Mouse (Mus musculus) midbrain, embryonic 16.5 days (tissue): ENCODE measurements around the gene Cyp2c55. TPM values are rescaled to one million over a fixed set of nuclear protein-coding genes. Genes with fewer than 3 reads are reported as not detected.

Source experiments
- ATAC-seq: fragments of 200-750 bp; cut with Nextera tagmentation; 2 replicates; pipeline ENCODE4 v1.8.0; 2017; ENCODE audit warnings: moderate TSS enrichment
- H3K27ac ChIP-seq: fragments of 300-500 bp; sonication (generic); 2 replicates; pipeline ENCODE4 v1.5.1; 2014; ENCODE audit warnings: mild to moderate bottlenecking, low read length, mixed read lengths
- H3K27me3 ChIP-seq: fragments of 300-500 bp; sonication (generic); 2 replicates; pipeline ENCODE4 v1.6.1; 2014; ENCODE audit warnings: low read depth, low read length, mixed read lengths; ENCODE audit not compliant: control insufficient read depth, insufficient read depth
- H3K36me3 ChIP-seq: fragments of 300-500 bp; sonication (generic); 2 replicates; pipeline ENCODE4 v1.6.1; 2014; ENCODE audit warnings: mild to moderate bottlenecking, low read length, moderate library complexity, mixed read lengths; ENCODE audit not compliant: control insufficient read depth, insufficient read depth
- H3K4me1 ChIP-seq: fragments of 300-500 bp; sonication (generic); 2 replicates; pipeline ENCODE4 v1.6.1; 2014; ENCODE audit warnings: mild to moderate bottlenecking, low read length, mixed read lengths; ENCODE audit not compliant: control insufficient read depth, insufficient read depth
- H3K4me2 ChIP-seq: fragments of 300-500 bp; sonication (generic); 2 replicates; pipeline ENCODE4 v1.6.1; 2014; ENCODE audit warnings: mild to moderate bottlenecking, low read length, mixed read lengths
- H3K4me3 ChIP-seq: fragments of 300-500 bp; sonication (generic); 2 replicates; pipeline ENCODE4 v1.5.1; 2014; ENCODE audit warnings: low read depth, mild to moderate bottlenecking, low read length, moderate library complexity, mixed read lengths
- H3K9ac ChIP-seq: fragments of 300-500 bp; sonication (generic); 2 replicates; pipeline ENCODE4 v1.6.1; 2014; ENCODE audit warnings: low read depth, low read length, mixed read lengths
- H3K9me3 ChIP-seq: fragments of 300-500 bp; sonication (generic); replicated peaks from 2 replicates; pipeline ENCODE4 v1.6.1; 2014; ENCODE audit warnings: mild to moderate bottlenecking, low read length, mixed read lengths; ENCODE audit not compliant: control insufficient read depth, poor library complexity, severe bottlenecking
- WGBS: fragments of 180-500 bp; shearing (Covaris S2); extraction: QIAGEN DNeasy Blood & Tissue Kit; methylation state at CpG from one replicate; pipeline ENCODE4 v1.1.7; 2014; 5-methylcytosine and 5-hydroxymethylcytosine counted together
- microRNA-seq: library from miRNA; unstranded; fragments of <30 nt; microRNA quantifications from one replicate; pipeline ENCODE4, GENCODE M21; 2017
- polyA plus RNA-seq: library from polyadenylated mRNA; unstranded; fragments of >200 nt; fragmentation: Nextera tagmentation; extraction: Ambion mirVana; gene quantifications from 2 replicates; pipeline ENCODE4 v1.2.1, GENCODE M21; 2015

The Cyp2c55 gene
- polyA plus RNA-seq, 1 experiment from 2014 or later: 0.11 TPM

DNA sequence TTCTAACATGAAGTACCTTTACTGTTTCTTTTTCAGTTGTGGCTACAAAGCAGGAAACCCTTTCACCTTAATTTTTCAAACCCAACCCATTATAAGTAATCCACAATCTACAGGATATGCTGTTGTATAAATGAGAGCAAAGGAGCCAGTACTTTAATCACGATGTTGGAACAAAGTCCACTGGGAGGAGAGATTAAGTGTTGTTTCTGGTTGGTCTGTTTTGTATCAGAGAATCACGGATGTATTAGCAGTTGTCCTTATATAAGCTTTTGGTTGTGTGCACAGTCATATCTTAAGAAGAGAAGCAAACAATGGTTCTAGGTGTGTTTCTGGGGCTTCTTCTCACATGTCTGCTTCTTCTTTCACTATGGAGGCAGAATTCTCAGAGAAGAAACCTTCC lies 53.9 kb downstream of the Cyp2c55 start, which contains the start of gene Cyp2c65:
Gene Cyp2c65 (plus strand): TSS at position 297 of the 400 bp plus-strand sequence.
- 72% methylated on average over 2 of the region's 2 CpGs for WGBS
- no peak within 1 kb of the TSS for H3K27ac ChIP-seq
- ATAC-seq: no peak

More for the DNA sequence above, 53.9 kb downstream of the Cyp2c55 start, which contains the start of gene Cyp2c65:
- Histone ChIP-seq H3K4me2 (no peak within 1 kb of the TSS), H3K4me3 (no peak within 1 kb of the TSS), H3K36me3 (no peaks in the 10 kb centered on the region), H3K9me3 (0 out of 2 replicates have a peak, but pooled peaks cover 3% of the 10 kb centered on the region), H3K4me1 (no peaks in the 10 kb centered on the region), H3K27me3 (no peaks in the 10 kb centered on the region), H3K9ac (no peak within 1 kb of the TSS)

Small RNA genes within 50 kb of the gene (microRNA-seq; reads per million reads assigned to microRNA genes)
- not detected for gene Gm23800

Other genes starting within 250 kb of the Cyp2c55 start
- gene Noc3l, start 187.8 kb upstream of the Cyp2c55 start, polyA plus RNA-seq: 4.7 and 5.4 TPM in 2 replicates
- 5.4 TPM in 2 replicates for gene Tbc1d12, start 170.4 kb upstream of the Cyp2c55 start, polyA plus RNA-seq
- 7.3 and 10.1 TPM in 2 replicates for gene Hells, start 76.1 kb upstream of the Cyp2c55 start, polyA plus RNA-seq
- 0.09 TPM in 1 of 2 replicates, not detected in the other for gene Cyp2c65, start 54.0 kb downstream of the Cyp2c55 start, polyA plus RNA-seq
- gene Cyp2c66, start 106.9 kb downstream of the Cyp2c55 start, polyA plus RNA-seq: not detected in 2 replicates